Mouse (Mus musculus) left cerebral cortex, adult 8-10 months (tissue): ENCODE measurements at regions not wholly inside any gene's neighbourhood (a gene's known extent, or its start where the extent isn't known, plus 50 kb on each side); places are given as distances from the start of the nearest gene placed in this dataset.

Experiments used
- DNase-seq, 2 experiments: peaks; one replicate each; pipeline ENCODE4 v3.0.0; 2022; ENCODE audit warnings: low spot score in 2 of 2

GRCm38 (mm10) chr11:114335950-114336838 is 269.3 kb upstream of the Sdk2 start:
- no peak for DNase-seq

GRCm38 (mm10) chr11:114331579-114332150 is 264.8 kb upstream of the Sdk2 start:
- no peak for DNase-seq

GRCm38 (mm10) chr11:114330316-114330715 is 263.5 kb upstream of the Sdk2 start:
- no peak for DNase-seq

GRCm38 (mm10) chr11:114322627-114323026 is 255.8 kb upstream of the Sdk2 start:
- no peak for DNase-seq

GRCm38 (mm10) chr11:114321974-114322373 is 255.1 kb upstream of the Sdk2 start:
- DNase-seq, result no peak

GRCm38 (mm10) chr11:114321527-114321926 is 254.7 kb upstream of the Sdk2 start:
- no peak for DNase-seq

- no peak for DNase-seq
Observed at GRCm38 (mm10) chr11:114315274-114315673, 248.4 kb upstream of the Sdk2 start.

GRCm38 (mm10) chr11:114313652-114314051 is 246.8 kb upstream of the Sdk2 start:
- no peak for DNase-seq

GRCm38 (mm10) chr11:114311640-114312039 is 244.8 kb upstream of the Sdk2 start:
- DNase-seq, result no peak

- no peak for DNase-seq
Observed at GRCm38 (mm10) chr11:114303636-114304354, 236.9 kb upstream of the Sdk2 start.

- DNase-seq, result no peak
Observed at GRCm38 (mm10) chr11:114300611-114301319, 233.9 kb upstream of the Sdk2 start.

GRCm38 (mm10) chr11:114296816-114297334 is 230.0 kb upstream of the Sdk2 start:
- no peak for DNase-seq

- DNase-seq, result no peak
Observed at GRCm38 (mm10) chr11:114294511-114295250, 227.8 kb upstream of the Sdk2 start.

- DNase-seq, result peak in 1 of 2 experiments; percentile 31
Observed at GRCm38 (mm10) chr11:114291258-114291657, 224.4 kb upstream of the Sdk2 start.

GRCm38 (mm10) chr11:114289946-114290345 is 223.1 kb upstream of the Sdk2 start:
- no peak for DNase-seq

- DNase-seq, result peak in 1 of 2 experiments; percentile 60
Observed at GRCm38 (mm10) chr11:114284820-114285666, 218.2 kb upstream of the Sdk2 start.

- DNase-seq, result peak in 1 of 2 experiments; percentile 23
Observed at GRCm38 (mm10) chr11:114283208-114283607, 216.4 kb upstream of the Sdk2 start.

- DNase-seq, result no peak
Observed at GRCm38 (mm10) chr11:114282566-114282965, 215.7 kb upstream of the Sdk2 start.

- no peak for DNase-seq
Observed at GRCm38 (mm10) chr11:114281846-114282245, 215.0 kb upstream of the Sdk2 start.
